Mouse (Mus musculus) lung, embryonic 16.5 days (tissue): Measurements from ENCODE around the gene Pfkfb4. TPM values are rescaled to one million over a fixed set of nuclear protein-coding genes. Genes with fewer than 3 reads are reported as not detected.

Experiments
- ATAC-seq: fragments of 200-750 bp; cut with Nextera tagmentation; 2 replicates; pipeline ENCODE4 v1.8.0; 2017; ENCODE audit warnings: low read depth, mild to moderate bottlenecking, moderate library complexity
- H3K27ac ChIP-seq: fragments of 300-500 bp; sonication (generic); 2 replicates; pipeline ENCODE4 v1.5.1; 2014; ENCODE audit warnings: mild to moderate bottlenecking, control low read depth, low read length
- H3K27me3 ChIP-seq: fragments of 300-500 bp; sonication (generic); 2 replicates; pipeline ENCODE4 v1.6.1; 2014; ENCODE audit warnings: low read depth, low read length, mixed read lengths; ENCODE audit not compliant: control insufficient read depth, insufficient read depth
- H3K36me3 ChIP-seq: fragments of 300-500 bp; sonication (generic); 2 replicates; pipeline ENCODE4 v1.6.1; 2014; ENCODE audit warnings: low read length; ENCODE audit not compliant: control insufficient read depth, insufficient read depth
- H3K4me1 ChIP-seq: fragments of 300-500 bp; sonication (generic); replicated peaks from 2 replicates; pipeline ENCODE4 v1.6.1; 2014; ENCODE audit warnings: low read length, mixed read lengths; ENCODE audit not compliant: control insufficient read depth, insufficient read depth
- H3K4me2 ChIP-seq: fragments of 300-500 bp; sonication (generic); 2 replicates; pipeline ENCODE4 v1.6.1; 2014; ENCODE audit warnings: low read depth, low read length, control low read depth
- H3K4me3 ChIP-seq: fragments of 300-500 bp; sonication (generic); 2 replicates; pipeline ENCODE4 v1.5.1; 2014; ENCODE audit warnings: mild to moderate bottlenecking, low read length, control low read depth
- H3K9ac ChIP-seq: fragments of 300-500 bp; sonication (generic); 2 replicates; pipeline ENCODE4 v1.6.1; 2014; ENCODE audit warnings: low read length, control low read depth
- H3K9me3 ChIP-seq: fragments of 300-500 bp; sonication (generic); 2 replicates; pipeline ENCODE4 v1.6.1; 2016; ENCODE audit warnings: low read length; ENCODE audit not compliant: control insufficient read depth
- WGBS: fragments of 180-500 bp; shearing (Covaris S2); extraction: QIAGEN DNeasy Blood & Tissue Kit; methylation state at CpG from one replicate; pipeline ENCODE4 v1.1.7; 2014; 5-methylcytosine and 5-hydroxymethylcytosine counted together
- polyA plus RNA-seq: library from polyadenylated mRNA; unstranded; fragments of >200 nt; fragmentation: Nextera tagmentation; extraction: Ambion mirVana; gene quantifications from 2 replicates; pipeline ENCODE4 v1.2.1, GENCODE M21; 2015

Gene Pfkfb4
- polyA plus RNA-seq: 11.9 and 13.0 TPM in 2 replicates

GRCm38 (mm10) chr9:108991428-108992084 lies at the start of gene Pfkfb4:
TSS of gene Pfkfb4 (plus strand) at chr9:108991778.
- under 1% methylated on average over 31 of the region's 31 CpGs for WGBS
- H3K27me3 ChIP-seq: no peaks in the 10 kb centered on the region
- H3K27ac ChIP-seq: peak within 1 kb of the TSS; percentile 92
- H3K4me1 ChIP-seq: peaks cover 28% of the 10 kb centered on the region
- peak within 1 kb of the TSS; percentile 96 for H3K4me2 ChIP-seq
- H3K9ac ChIP-seq: peak within 1 kb of the TSS; percentile 65
- H3K9me3 ChIP-seq: no peaks in the 10 kb centered on the region
- peak; percentile 96 for ATAC-seq
- no peaks in the 10 kb centered on the region for H3K36me3 ChIP-seq
- peak within 1 kb of the TSS; percentile 67 for H3K4me3 ChIP-seq

DNA sequence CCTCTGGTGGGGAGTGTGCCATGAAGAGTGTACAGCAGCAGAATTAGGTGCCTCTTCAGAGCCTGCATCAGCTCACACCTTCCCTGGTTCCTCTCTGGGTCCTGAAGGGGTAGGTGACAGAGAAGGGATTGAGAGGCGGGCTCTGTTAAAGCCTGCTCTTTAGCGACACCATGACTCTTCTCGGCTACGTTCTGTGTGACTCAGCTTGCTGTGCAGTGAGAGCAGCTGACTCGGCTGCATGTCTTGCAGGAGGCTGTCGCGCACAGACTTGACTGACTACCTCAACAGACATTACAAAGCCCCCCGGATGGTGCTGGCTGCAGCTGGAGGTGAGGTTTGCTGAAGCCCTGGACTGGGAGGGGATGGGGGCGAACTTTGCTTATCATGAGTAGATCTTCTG lies 46.5 kb upstream of the Pfkfb4 start:
- Histone ChIP-seq H3K4me1 (no peaks in the 10 kb centered on the region; the same call in 1 of the 2 replicates), H3K27me3 (no peaks in the 10 kb centered on the region), H3K9ac (no peak overlapping the region), H3K9me3 (no peaks in the 10 kb centered on the region), H3K4me2 (no peak overlapping the region), H3K4me3 (no peak overlapping the region), H3K36me3 (peaks cover 57% of the 10 kb centered on the region), H3K27ac (no peak overlapping the region)
- WGBS: 73% methylated on average over 9 of the region's 9 CpGs
- no peak for ATAC-seq

GRCm38 (mm10) chr9:108945608-108946007 lies 46.0 kb upstream of the Pfkfb4 start:
- H3K36me3 ChIP-seq: peaks cover 58% of the 10 kb centered on the region
- no peaks in the 10 kb centered on the region for H3K27me3 ChIP-seq
- WGBS: 74% methylated on average over 5 of the region's 5 CpGs
- no peak overlapping the region for H3K4me2 ChIP-seq
- H3K4me1 ChIP-seq: no peaks in the 10 kb centered on the region; the same call in 1 of the 2 replicates
- no peak overlapping the region for H3K27ac ChIP-seq
- H3K9ac ChIP-seq: no peak overlapping the region
- no peaks in the 10 kb centered on the region for H3K9me3 ChIP-seq
- ATAC-seq: no peak
- no peak overlapping the region for H3K4me3 ChIP-seq

- H3K4me2 ChIP-seq: no peak overlapping the region
- H3K27ac ChIP-seq: peak overlapping the region; percentile 41
- 67% methylated on average over 13 of the region's 13 CpGs for WGBS
- ATAC-seq: peak; percentile 72
- no peaks in the 10 kb centered on the region for H3K27me3 ChIP-seq
- no peak overlapping the region for H3K4me3 ChIP-seq
- no peak overlapping the region for H3K9ac ChIP-seq
- peaks cover 5% of the 10 kb centered on the region; the same call in 1 of the 2 replicates for H3K4me1 ChIP-seq
- no peaks in the 10 kb centered on the region for H3K9me3 ChIP-seq
- peaks cover 40% of the 10 kb centered on the region for H3K36me3 ChIP-seq
Observed at GRCm38 (mm10) chr9:108949231-108949966, 42.2 kb upstream of the Pfkfb4 start.

DNA sequence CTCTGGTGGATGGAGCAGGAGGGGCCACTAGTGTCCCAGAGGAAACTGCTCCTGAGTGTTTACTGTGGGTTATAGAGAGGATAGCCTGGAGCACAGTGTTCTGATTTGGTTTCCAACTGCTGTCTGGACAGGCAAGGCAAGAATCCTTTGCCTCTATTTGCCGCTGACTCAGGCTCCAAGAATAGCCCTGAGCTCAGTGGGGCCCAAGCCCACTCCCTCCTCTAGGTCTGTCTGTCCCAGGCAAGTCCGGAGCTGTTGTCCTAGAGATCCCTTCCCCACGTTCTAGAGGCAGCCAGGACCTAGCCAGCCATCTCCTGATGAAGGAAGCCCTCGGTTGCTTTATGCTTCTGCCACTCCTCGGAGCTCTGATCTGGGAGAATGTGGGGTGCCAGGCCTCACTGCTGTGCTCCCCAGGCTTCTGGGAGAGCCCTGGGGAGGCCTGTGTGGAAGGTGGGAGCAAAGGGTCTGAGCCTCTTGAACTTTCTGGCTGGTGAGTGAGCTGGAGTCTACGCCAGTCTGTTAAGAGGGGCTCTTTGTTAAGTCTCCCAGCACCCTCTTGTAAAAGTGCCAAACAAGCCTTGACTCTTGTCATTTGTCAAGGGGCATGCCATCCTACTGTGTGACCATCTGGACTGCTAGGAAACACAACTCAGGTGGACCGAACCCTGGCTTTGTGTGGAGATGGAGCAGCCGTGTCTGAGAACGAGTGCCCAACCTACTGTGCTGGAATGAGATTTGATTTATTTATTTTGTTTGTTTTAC lies 41.4 kb upstream of the Pfkfb4 start:
- peaks cover 5% of the 10 kb centered on the region; the same call in 1 of the 2 replicates for H3K4me1 ChIP-seq
- no peaks in the 10 kb centered on the region for H3K9me3 ChIP-seq
- peak overlapping the region; percentile 41 for H3K27ac ChIP-seq
- ATAC-seq: peak; percentile 37; the same call in 1 of the 2 replicates
- WGBS: 83% methylated on average over 9 of the region's 9 CpGs
- H3K36me3 ChIP-seq: peaks cover 36% of the 10 kb centered on the region
- no peak overlapping the region for H3K4me3 ChIP-seq
- H3K4me2 ChIP-seq: no peak overlapping the region
- no peaks in the 10 kb centered on the region for H3K27me3 ChIP-seq
- H3K9ac ChIP-seq: no peak overlapping the region

DNA sequence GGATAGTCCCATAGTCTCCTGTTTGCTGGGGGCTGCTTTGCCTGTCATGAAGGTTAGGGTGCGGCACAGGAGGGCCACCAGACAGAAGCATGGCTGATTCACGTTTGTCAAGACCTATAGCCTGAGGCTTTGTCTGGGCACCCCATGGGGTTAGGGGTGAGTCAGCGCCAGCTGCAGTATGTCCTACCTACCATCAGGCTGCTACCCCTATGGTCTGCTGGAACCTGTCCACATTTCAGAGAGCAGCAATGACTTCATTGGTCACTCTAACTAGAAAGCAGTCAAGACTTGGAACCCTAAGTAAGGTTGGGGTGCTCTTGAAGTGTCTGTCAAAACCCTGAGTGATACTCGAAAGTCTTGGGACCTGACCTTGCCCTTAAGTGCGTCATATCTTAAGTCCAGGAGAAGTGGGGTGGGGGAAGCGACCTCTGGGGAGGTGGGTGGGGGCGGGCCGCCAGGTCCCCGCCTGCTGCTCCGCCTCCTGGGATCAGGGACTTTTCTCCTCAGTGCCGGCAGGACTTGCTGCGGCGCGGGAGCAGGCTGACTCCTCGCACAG lies 38.4 kb upstream of the Pfkfb4 start, which contains the start of gene Col7a1:
TSS of gene Col7a1 (plus strand) at position 506 of the 556 bp plus-strand sequence.
- no peak for ATAC-seq
- Histone ChIP-seq H3K9me3 (no peaks in the 10 kb centered on the region), H3K36me3 (peaks cover 16% of the 10 kb centered on the region), H3K4me2 (peak within 1 kb of the TSS; percentile 48), H3K27ac (no peak within 1 kb of the TSS), H3K27me3 (no peaks in the 10 kb centered on the region), H3K4me1 (peaks cover 5% of the 10 kb centered on the region; the same call in 1 of the 2 replicates), H3K4me3 (peak within 1 kb of the TSS; percentile 21; the same call in 1 of the 2 replicates), H3K9ac (peak within 1 kb of the TSS; percentile 41; the same call in 1 of the 2 replicates)
- WGBS: 10% methylated on average over 15 of the region's 15 CpGs

- Histone ChIP-seq H3K9me3 (no peaks in the 10 kb centered on the region), H3K4me1 (peaks cover 5% of the 10 kb centered on the region; the same call in 1 of the 2 replicates), H3K27ac (no peak overlapping the region), H3K36me3 (peaks cover 3% of the 10 kb centered on the region), H3K4me3 (no peak overlapping the region), H3K27me3 (no peaks in the 10 kb centered on the region), H3K9ac (no peak overlapping the region), H3K4me2 (no peak overlapping the region)
- no peak for ATAC-seq
- WGBS: 81% methylated on average over 11 of the region's 11 CpGs
Observed at GRCm38 (mm10) chr9:108955241-108955640, 36.3 kb upstream of the Pfkfb4 start.

DNA sequence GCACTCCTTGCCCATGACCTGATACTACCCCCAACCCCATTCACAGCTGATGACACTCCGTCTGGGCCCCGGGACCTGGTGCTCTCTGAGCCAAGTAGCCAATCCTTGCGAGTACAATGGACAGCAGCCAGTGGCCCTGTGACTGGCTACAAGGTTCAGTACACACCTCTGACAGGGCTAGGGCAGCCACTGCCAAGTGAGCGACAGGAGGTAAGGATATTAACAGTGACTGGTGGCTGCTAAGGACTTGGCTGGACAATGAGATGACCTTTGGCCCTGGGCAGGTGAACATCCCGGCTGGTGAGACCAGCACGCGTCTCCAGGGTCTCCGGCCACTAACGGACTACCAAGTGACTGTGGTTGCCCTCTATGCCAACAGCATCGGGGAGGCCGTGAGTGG lies 35.7 kb upstream of the Pfkfb4 start:
- no peak overlapping the region for H3K4me2 ChIP-seq

More for the DNA sequence above, 35.7 kb upstream of the Pfkfb4 start:
- Histone ChIP-seq H3K27ac (no peak overlapping the region), H3K9ac (no peak overlapping the region), H3K36me3 (no peaks in the 10 kb centered on the region), H3K27me3 (no peaks in the 10 kb centered on the region), H3K4me1 (peaks cover 5% of the 10 kb centered on the region; the same call in 1 of the 2 replicates), H3K9me3 (no peaks in the 10 kb centered on the region), H3K4me3 (no peak overlapping the region)
- ATAC-seq: no peak
- 85% methylated on average over 11 of the region's 11 CpGs for WGBS
